Mouse (Mus musculus) C2C12 (cell line): ENCODE measurements around the gene Tbc1d1.

ENCODE experiments used
- CTCF ChIP-seq: IDR thresholded peaks from one replicate; pipeline ENCODE4 v1.5.1; 2011; ENCODE audit not compliant: control insufficient read depth, insufficient read depth, insufficient read length
- MAX ChIP-seq: IDR thresholded peaks from one replicate; pipeline ENCODE4 v1.6.1; 2011; ENCODE audit warnings: mild to moderate bottlenecking, control low read depth

- no peak for TF ChIP-seq CTCF
- TF ChIP-seq MAX = no peak
Observed at GRCm38 (mm10) chr5:64196250-64196865, 40.3 kb downstream of the Tbc1d1 start.
